Mouse (Mus musculus) liver, embryonic 14.5 days (tissue): ENCODE data around the gene Slc16a6.

Experiments
- CTCF ChIP-seq: IDR thresholded peaks from 2 replicates; pipeline ENCODE4 v1.5.1; 2016; ENCODE audit warnings: antibody characterized with exemption, low read depth, control low read depth
- EP300 ChIP-seq: IDR thresholded peaks from 2 replicates; pipeline ENCODE4 v1.6.1; 2016; ENCODE audit warnings: antibody characterized with exemption, low read depth

- TF ChIP-seq EP300 (no peak), CTCF (no peak)
These were observed 26.8 kb upstream of the Slc16a6 start for GRCm38 (mm10) chr11:109500206-109500605.
